Mouse (Mus musculus) neutrophil, adult 65 days (primary cell): ENCODE measurements around the gene Lpcat1. TPM values are rescaled to one million over a fixed set of nuclear protein-coding genes. Genes with fewer than 3 reads are reported as not detected.

Experiments used
- total RNA-seq: library from RNA; stranded (reverse); gene quantifications from 2 replicates; pipeline ENCODE4 v1.2.4, GENCODE M21; 2023

Gene Lpcat1
- 32.8 and 45.0 TPM in 2 replicates for total RNA-seq

DNA sequence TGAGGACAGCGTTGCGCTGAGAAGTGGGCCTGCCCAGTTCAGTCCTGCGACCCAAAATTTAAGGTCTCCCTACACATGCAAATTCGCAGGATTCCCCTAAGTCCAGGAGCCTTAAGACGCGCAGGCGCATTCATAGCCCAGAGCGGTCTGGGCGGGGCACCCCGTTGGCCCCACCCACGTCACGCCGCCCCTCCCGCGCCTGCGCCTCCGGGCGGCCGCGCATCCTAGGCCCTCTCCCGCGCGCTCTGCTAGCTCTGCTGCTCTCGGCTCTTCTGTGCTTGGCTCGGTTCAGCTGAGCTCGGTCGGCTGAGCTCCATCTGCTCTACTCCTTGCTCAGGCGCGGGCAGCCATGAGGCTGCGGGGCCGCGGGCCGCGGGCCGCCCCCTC is at the start of gene Lpcat1:
Lpcat1 (plus strand) TSS at position 164 of the 387 bp plus-strand sequence.

GRCm38 (mm10) chr13:73536403-73536821 is 69.4 kb downstream of the Lpcat1 start, which contains the start of gene Slc6a3:
TSS of gene Slc6a3 (plus strand) at chr13:73536747.

Other genes with a start within 250 kb of the Lpcat1 start
- not detected in 2 replicates for gene Irx4, start 206.7 kb upstream of the Lpcat1 start, total RNA-seq
- gene Mrpl36, start 138.7 kb upstream of the Lpcat1 start, total RNA-seq: 15.0 and 16.8 TPM in 2 replicates
- gene Ndufs6, start 138.7 kb upstream of the Lpcat1 start, total RNA-seq: 49.8 and 55.3 TPM in 2 replicates
- not detected in 2 replicates for gene Slc6a3, start 69.5 kb downstream of the Lpcat1 start, total RNA-seq
- 81.2 and 92.4 TPM in 2 replicates for gene Clptm1l, start 136.8 kb downstream of the Lpcat1 start, total RNA-seq
- gene Tert, start 159.7 kb downstream of the Lpcat1 start, total RNA-seq: 0.16 and 0.23 TPM in 2 replicates
- not detected in 2 replicates for gene Slc6a18, start 210.8 kb downstream of the Lpcat1 start, total RNA-seq
- gene Slc6a19, start 237.7 kb downstream of the Lpcat1 start, total RNA-seq: 0.09 TPM in 1 of 2 replicates, not detected in the other